Mouse (Mus musculus): ENCODE results near the gene Igsf9. TPM values are rescaled to one million over a fixed set of nuclear protein-coding genes. Genes with fewer than 3 reads are reported as not detected.
A peak's percentile ranks its signal among the peaks of the same experiment; 100 is the strongest.

Igsf9 gene
- 11.1 and 11.8 TPM in 2 replicates for polyA plus RNA-seq (2012; rRNA removed)

DNA sequence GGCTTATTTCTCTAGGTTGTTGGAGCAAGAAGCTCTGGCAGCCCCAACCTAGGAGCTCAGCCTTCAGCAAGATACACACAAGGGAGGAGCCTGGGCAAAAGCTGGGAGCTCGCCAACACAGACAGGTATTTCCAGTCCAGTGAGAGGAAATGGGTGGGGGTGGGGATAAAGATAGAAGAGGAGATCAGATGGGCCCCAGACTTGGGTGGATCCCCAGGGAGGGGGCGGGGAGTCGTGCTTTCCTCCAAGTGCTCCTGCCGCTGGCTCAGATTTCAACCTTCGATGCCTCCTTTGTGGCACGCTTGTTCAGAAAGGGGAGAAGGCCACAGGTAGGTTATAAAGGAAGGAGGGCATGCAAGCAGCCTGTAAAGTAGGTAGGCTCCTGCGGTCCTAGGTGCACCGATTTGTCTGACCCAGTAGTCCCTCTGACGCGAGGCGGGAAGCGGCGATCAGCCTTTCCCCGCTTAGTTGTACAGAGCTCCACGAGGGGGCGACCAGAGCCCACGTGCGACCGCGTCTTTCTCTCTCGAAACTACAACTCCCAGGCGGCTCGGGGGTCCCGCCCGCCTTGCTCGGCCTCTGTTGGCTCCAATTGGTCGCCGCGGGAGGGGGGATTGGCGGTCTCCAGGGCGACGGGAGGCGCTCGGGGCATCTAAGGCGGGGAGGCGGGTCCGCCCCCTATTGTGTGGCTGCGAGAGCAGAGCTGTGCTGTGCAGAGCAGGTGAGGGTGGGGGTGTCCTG is at the start of gene Igsf9:
Gene Igsf9, plus strand, starts transcription at position 249 of the 741 bp plus-strand sequence.
- peak within 1 kb of the TSS; percentile 57 for H3K4me3 ChIP-seq (replicated peaks; ENCODE audit: extremely low read depth, low read depth, low read length)
- TF ChIP-seq CTCF (IDR thresholded peaks at IDR 0.05; ENCODE audit: insufficient read depth, low read length): peak; percentile 39
- TF ChIP-seq POLR2A (IDR thresholded peaks at IDR 0.05; ENCODE audit: borderline replicate concordance, extremely low read depth, low read depth, low read length): no peak
- DNase-seq: peak; percentile 83
- H3K4me1 ChIP-seq (ENCODE audit: control insufficient read depth, insufficient read depth, low read length): no peaks in the 10 kb centered on the region
- WGBS: 1% methylated on average over 38 of the region's 38 CpGs

GRCm38 (mm10) chr1:172431836-172432586 is 49.6 kb upstream of the Igsf9 start:
- TF ChIP-seq POLR2A (IDR thresholded peaks at IDR 0.05; ENCODE audit: borderline replicate concordance, extremely low read depth, low read depth, low read length) (no peak), CTCF (IDR thresholded peaks at IDR 0.05; ENCODE audit: insufficient read depth, low read length) (no peak)
- no peak for DNase-seq
- WGBS: 17% methylated on average over 4 of the region's 4 CpGs
- Histone ChIP-seq H3K4me3 (replicated peaks; ENCODE audit: extremely low read depth, low read depth, low read length) (no peak overlapping the region), H3K4me1 (ENCODE audit: control insufficient read depth, insufficient read depth, low read length) (no peaks in the 10 kb centered on the region; the same call in 1 of the 2 replicates)

DNA sequence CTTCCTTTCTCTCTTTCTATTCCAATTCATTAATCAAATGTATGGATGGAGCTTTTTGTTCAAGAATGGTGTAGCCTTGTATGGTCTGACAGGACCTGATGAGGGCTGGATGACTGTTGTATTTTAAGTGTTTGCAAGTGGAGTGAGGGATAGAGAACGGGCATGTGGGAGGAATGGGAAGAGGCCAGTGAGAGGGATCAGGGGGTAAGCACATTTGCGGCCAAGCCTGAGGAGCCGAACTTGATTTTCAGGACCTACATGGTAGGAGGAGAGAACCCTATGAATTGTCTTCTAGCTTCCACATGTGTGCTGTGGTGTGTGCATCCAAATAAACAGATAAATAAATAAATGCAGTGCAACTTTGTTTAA is 49.0 kb upstream of the Igsf9 start:
- TF ChIP-seq CTCF (IDR thresholded peaks at IDR 0.05; ENCODE audit: insufficient read depth, low read length): no peak
- no peak for TF ChIP-seq POLR2A (IDR thresholded peaks at IDR 0.05; ENCODE audit: borderline replicate concordance, extremely low read depth, low read depth, low read length)
- DNase-seq: no peak
- WGBS: 66% methylated on average over 3 of the region's 3 CpGs
- H3K4me1 ChIP-seq (ENCODE audit: control insufficient read depth, insufficient read depth, low read length): no peaks in the 10 kb centered on the region; the same call in 1 of the 2 replicates
- H3K4me3 ChIP-seq (replicated peaks; ENCODE audit: extremely low read depth, low read depth, low read length): no peak overlapping the region

GRCm38 (mm10) chr1:172433012-172433850 is 48.4 kb upstream of the Igsf9 start:
- no peak overlapping the region for H3K4me3 ChIP-seq (replicated peaks; ENCODE audit: extremely low read depth, low read depth, low read length)
- DNase-seq: no peak
- no peaks in the 10 kb centered on the region; the same call in 1 of the 2 replicates for H3K4me1 ChIP-seq (ENCODE audit: control insufficient read depth, insufficient read depth, low read length)
- no peak for TF ChIP-seq POLR2A (IDR thresholded peaks at IDR 0.05; ENCODE audit: borderline replicate concordance, extremely low read depth, low read depth, low read length)
- no peak for TF ChIP-seq CTCF (IDR thresholded peaks at IDR 0.05; ENCODE audit: insufficient read depth, low read length)
- whole genome bisulfite sequencing: 66% methylated on average over 20 of the region's 20 CpGs

DNA sequence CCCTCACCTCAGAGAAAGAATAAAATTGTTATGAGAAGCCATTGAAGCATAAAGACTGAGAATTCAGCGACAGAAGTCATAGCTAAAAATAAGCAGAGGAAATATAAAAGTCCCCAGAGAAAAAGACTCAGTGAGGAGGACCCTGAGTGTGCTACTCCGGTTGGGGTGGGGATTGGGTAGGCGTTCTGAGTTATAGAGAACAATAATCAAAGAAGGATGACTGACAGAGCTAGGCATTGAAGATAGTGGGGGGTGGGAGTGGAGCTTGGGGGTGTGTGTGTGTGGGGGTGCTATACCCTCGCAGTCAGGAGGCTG is 47.8 kb upstream of the Igsf9 start:
- no peak overlapping the region for H3K4me3 ChIP-seq (replicated peaks; ENCODE audit: extremely low read depth, low read depth, low read length)
- TF ChIP-seq CTCF (IDR thresholded peaks at IDR 0.05; ENCODE audit: insufficient read depth, low read length) (no peak), POLR2A (IDR thresholded peaks at IDR 0.05; ENCODE audit: borderline replicate concordance, extremely low read depth, low read depth, low read length) (no peak)
- DNase-seq: no peak
- 82% methylated on average over 4 of the region's 4 CpGs for WGBS
- no peaks in the 10 kb centered on the region; the same call in 1 of the 2 replicates for H3K4me1 ChIP-seq (ENCODE audit: control insufficient read depth, insufficient read depth, low read length)

DNA sequence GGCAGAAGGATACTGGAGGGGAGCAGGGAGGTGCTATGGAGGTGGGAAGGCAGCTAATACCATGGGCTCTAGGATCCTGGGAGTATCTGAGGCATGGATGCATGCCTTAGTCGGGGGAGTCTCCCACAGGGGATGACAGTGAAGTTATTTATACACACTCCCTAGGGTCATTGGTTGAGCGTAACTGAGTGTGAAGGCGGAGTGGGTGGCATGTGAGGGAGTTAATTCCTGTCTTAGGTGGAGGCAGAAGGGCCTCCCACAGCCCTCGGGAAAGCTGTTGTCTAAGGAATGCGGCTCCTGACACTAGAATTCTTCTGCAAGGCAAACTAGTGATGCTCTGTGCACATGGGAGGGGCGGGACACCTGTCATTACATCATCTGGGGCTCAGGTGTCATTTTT is 44.8 kb upstream of the Igsf9 start:
- H3K4me3 ChIP-seq (replicated peaks; ENCODE audit: extremely low read depth, low read depth, low read length): no peak overlapping the region
- no peaks in the 10 kb centered on the region; the same call in 1 of the 2 replicates for H3K4me1 ChIP-seq (ENCODE audit: control insufficient read depth, insufficient read depth, low read length)
- no peak for TF ChIP-seq CTCF (IDR thresholded peaks at IDR 0.05; ENCODE audit: insufficient read depth, low read length)
- TF ChIP-seq POLR2A (IDR thresholded peaks at IDR 0.05; ENCODE audit: borderline replicate concordance, extremely low read depth, low read depth, low read length): no peak
- no peak for DNase-seq
- WGBS: 46% methylated on average over 6 of the region's 6 CpGs

DNA sequence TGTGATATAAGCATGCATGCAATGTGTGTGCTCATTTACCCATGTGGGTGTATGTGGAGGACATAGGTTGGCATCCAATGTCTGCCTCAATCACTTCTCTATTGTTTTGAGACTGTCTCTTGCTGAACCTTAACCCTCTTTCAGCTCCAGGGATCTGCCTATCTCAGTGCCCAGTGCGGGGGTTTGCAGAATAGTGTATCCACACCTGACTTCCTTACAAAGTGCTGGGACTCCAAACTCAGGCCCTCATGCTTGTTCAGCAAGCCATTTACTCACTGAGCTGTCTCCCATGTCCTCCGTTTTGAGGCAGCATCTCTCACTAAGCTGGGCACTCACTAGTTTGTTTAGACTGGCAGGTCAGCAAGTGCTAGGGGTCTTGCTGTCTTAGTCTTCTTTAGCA is 43.0 kb upstream of the Igsf9 start:
- no peak for DNase-seq
- Histone ChIP-seq H3K4me3 (replicated peaks; ENCODE audit: extremely low read depth, low read depth, low read length) (no peak overlapping the region), H3K4me1 (ENCODE audit: control insufficient read depth, insufficient read depth, low read length) (no peaks in the 10 kb centered on the region)
- 79% methylated on average over 2 of the region's 2 CpGs for WGBS
- TF ChIP-seq POLR2A (IDR thresholded peaks at IDR 0.05; ENCODE audit: borderline replicate concordance, extremely low read depth, low read depth, low read length): no peak
- TF ChIP-seq CTCF (IDR thresholded peaks at IDR 0.05; ENCODE audit: insufficient read depth, low read length): no peak

GRCm38 (mm10) chr1:172440521-172440920 is 41.1 kb upstream of the Igsf9 start:
- Histone ChIP-seq H3K4me3 (replicated peaks; ENCODE audit: extremely low read depth, low read depth, low read length) (no peak overlapping the region), H3K4me1 (ENCODE audit: control insufficient read depth, insufficient read depth, low read length) (no peaks in the 10 kb centered on the region)
- TF ChIP-seq CTCF (IDR thresholded peaks at IDR 0.05; ENCODE audit: insufficient read depth, low read length): no peak
- TF ChIP-seq POLR2A (IDR thresholded peaks at IDR 0.05; ENCODE audit: borderline replicate concordance, extremely low read depth, low read depth, low read length): no peak
- DNase-seq: no peak
- 83% methylated on average over 3 of the region's 3 CpGs for WGBS

DNA sequence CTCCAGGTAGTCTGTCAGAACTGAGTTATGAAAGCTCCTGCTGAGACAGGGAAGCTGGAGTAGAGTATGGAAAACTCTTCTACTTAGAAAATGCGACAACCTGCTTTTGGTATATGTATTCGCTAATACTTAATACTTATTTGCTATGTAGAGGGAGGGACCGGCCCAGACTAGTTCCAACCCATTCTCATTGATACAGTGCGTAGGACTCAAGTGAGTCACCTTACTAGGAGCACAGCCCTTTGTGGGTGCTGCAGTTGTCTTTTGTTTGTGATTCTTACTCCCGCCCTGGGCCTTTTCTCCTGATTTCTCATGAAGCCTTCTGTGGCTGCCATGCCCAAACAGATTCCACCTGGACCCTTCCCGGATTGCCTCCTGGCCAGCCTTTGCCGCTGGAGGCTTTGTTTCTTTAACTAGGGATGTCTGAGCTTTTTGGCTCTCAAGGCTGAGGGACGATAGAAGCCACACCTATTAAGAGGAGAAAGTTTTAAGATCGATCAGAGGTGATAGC is 39.6 kb upstream of the Igsf9 start:
- DNase-seq: no peak
- no peak overlapping the region for H3K4me3 ChIP-seq (replicated peaks; ENCODE audit: extremely low read depth, low read depth, low read length)
- TF ChIP-seq POLR2A (IDR thresholded peaks at IDR 0.05; ENCODE audit: borderline replicate concordance, extremely low read depth, low read depth, low read length) (no peak), CTCF (IDR thresholded peaks at IDR 0.05; ENCODE audit: insufficient read depth, low read length) (no peak)
- 77% methylated on average over 9 of the region's 9 CpGs for WGBS
- no peaks in the 10 kb centered on the region for H3K4me1 ChIP-seq (ENCODE audit: control insufficient read depth, insufficient read depth, low read length)

Measured in lung, adult 2 months (tissue).